Comparison of ENCODE assay signal across 8 mouse cellular contexts in the genomic region with DNA sequence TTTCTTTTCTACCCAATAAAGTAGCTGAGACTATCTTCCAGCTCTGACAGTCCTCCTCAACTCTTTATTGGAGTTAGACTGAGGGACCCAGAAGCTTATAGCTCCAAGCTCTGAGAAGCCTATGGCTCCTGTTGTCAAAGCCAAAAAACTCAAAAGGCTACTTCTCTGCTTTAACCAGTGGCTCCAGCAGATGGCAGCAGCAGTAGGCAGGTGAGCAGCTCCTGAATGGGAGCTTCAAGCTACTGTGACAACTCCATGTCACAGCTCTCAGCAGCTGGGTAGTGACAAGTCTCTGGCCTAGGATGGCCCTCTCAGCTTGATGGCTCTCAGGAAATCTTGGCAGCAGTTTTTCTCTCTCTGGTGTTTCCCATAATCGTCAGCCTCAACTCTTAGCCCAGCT. TPM values are rescaled to one million over a fixed set of nuclear protein-coding genes. Genes with fewer than 3 reads are reported as not detected.
DNase-seq lines count a peak whose midpoint lies in the region; ATAC-seq and TF ChIP-seq lines count a peak whose summit lies in the region.
"Had no signal": no experiment of that assay in that cellular context is flagged by ENCODE, and none has a peak within 500 bp of the region (broad histone marks: within the 10 kb centered on the region; RNA-seq: fewer than 3 reads in every experiment).

No protein-coding gene starts in this region.

- peaks cover 0 to 4% of the 10 kb centered on the region in 2 experiments; a peak in 2 of 4 replicates for H3K27me3 ChIP-seq in MEL (ENCODE audit: control insufficient read depth in 1 of 2, insufficient read depth in 2 of 2, low read length in 2 of 2)
- H3K27me3 ChIP-seq: limb, embryonic 15.5 days had no signal

- H3K9me3 ChIP-seq in MEL (replicated peaks; ENCODE audit: insufficient read depth, low read length) = no peaks in the 10 kb centered on the region
- H3K9me3 ChIP-seq: limb, embryonic 15.5 days had no signal

- TF ChIP-seq POLR2A in MEL (IDR thresholded peaks at IDR 0.05; ENCODE audit: control insufficient read depth in 1 of 2, insufficient read depth in 1 of 2, low read depth in 1 of 2, low read length in 2 of 2, poor library complexity in 1 of 2) = no peak
- TF ChIP-seq POLR2A in embryonic fibroblast, embryonic 13.5 days (IDR thresholded peaks at IDR 0.05; ENCODE audit: low read depth, low read length) = no peak

- TF ChIP-seq EP300 in MEL (IDR thresholded peaks at IDR 0.05; ENCODE audit: low read depth in 1 of 2, low read length in 2 of 2) = no peak

- TF ChIP-seq RAD21 in MEL (IDR thresholded peaks at IDR 0.05; ENCODE audit: low read depth, low read length) = peak; percentile 85

- peak; percentile 80 for DNase-seq in MEL (ENCODE audit: low read depth, low spot score)
- DNase-seq in adrenal gland, postnatal 36 days = peak; percentile 76 to 84
- DNase-seq in layer of hippocampus, adult 18-20 months (ENCODE audit: low spot score in 2 of 2) = peak; percentile 68 to 82
- peak; percentile 64 for DNase-seq in lung, postnatal 25 days (ENCODE audit: low spot score)
- DNase-seq in right cerebral cortex, postnatal 10 days (ENCODE audit: low spot score in 2 of 2) = peak; percentile 84 to 88

- H3K36me3 ChIP-seq in MEL (ENCODE audit: control insufficient read depth in 1 of 2, insufficient read depth in 2 of 2, low read length in 2 of 2) = no peaks in the 10 kb centered on the region
- H3K36me3 ChIP-seq: limb, embryonic 15.5 days had no signal

- H3K79me2 ChIP-seq in MEL (ENCODE audit: control insufficient read depth, insufficient read depth, low read length, poor library complexity) = no peaks in the 10 kb centered on the region

- peak; percentile 74 to 90 (median 85) for TF ChIP-seq CTCF in MEL (IDR thresholded peaks at IDR 0.05 in 2 of 3, conservative IDR thresholded peaks at IDR 0.05 in 1 of 3; ENCODE audit: control insufficient read depth in 1 of 3, insufficient read depth in 1 of 3, low read depth in 2 of 3, low read length in 3 of 3, poor library complexity in 1 of 3, severe bottlenecking in 1 of 3)
- peak; percentile 79 for TF ChIP-seq CTCF in embryonic fibroblast, embryonic 13.5 days (IDR thresholded peaks at IDR 0.05; ENCODE audit: borderline replicate concordance, insufficient read depth, low read length)

- H3K27ac ChIP-seq in MEL (ENCODE audit: control insufficient read depth, low read depth, low read length) = no peak overlapping the region
- no peak overlapping the region for H3K27ac ChIP-seq in embryonic fibroblast, embryonic 13.5 days (ENCODE audit: insufficient read depth, low read length)
- H3K27ac ChIP-seq: limb, embryonic 15.5 days had no signal

- no peak overlapping the region for H3K9ac ChIP-seq in MEL (ENCODE audit: control insufficient read depth, low read depth, low read length, poor library complexity, severe bottlenecking)
- H3K9ac ChIP-seq: limb, embryonic 15.5 days had no signal

- no peak overlapping the region for H3K4me3 ChIP-seq in MEL (ENCODE audit: control insufficient read depth in 1 of 2, insufficient read depth in 1 of 2, low read depth in 2 of 2, low read length in 2 of 2)
- H3K4me3 ChIP-seq in embryonic fibroblast, embryonic 13.5 days (ENCODE audit: insufficient read depth, low read length) = no peak overlapping the region
- H3K4me3 ChIP-seq: limb, embryonic 15.5 days had no signal

- ATAC-seq in hematopoietic stem cell, adult 5-6 weeks (replicated peaks in 1 of 2; ENCODE audit: insufficient read depth in 1 of 2, low FRiP score in 2 of 2, low TSS enrichment in 1 of 2, low read depth in 1 of 2, poor library complexity in 2 of 2, severe bottlenecking in 2 of 2) = peak; percentile 69 to 74

- H3K4me1 ChIP-seq in MEL (ENCODE audit: control insufficient read depth in 1 of 2, insufficient read depth in 2 of 2, low read length in 2 of 2) = no peaks in the 10 kb centered on the region
- no peaks in the 10 kb centered on the region for H3K4me1 ChIP-seq in embryonic fibroblast, embryonic 13.5 days (ENCODE audit: control insufficient read depth, insufficient read depth, low read length)
- H3K4me1 ChIP-seq: limb, embryonic 15.5 days had no signal

TF ChIP-seq in MEL, 35 proteins besides CTCF, POLR2A, EP300 and RAD21:
- TF ChIP-seq SMC3 (IDR thresholded peaks at IDR 0.05; ENCODE audit: low read depth, low read length) (peak; percentile 91), SIN3A (IDR thresholded peaks at IDR 0.05; ENCODE audit: low read length) (0 out of 2 replicates have a peak, but pooled peaks have one; percentile 18), USF1 (IDR thresholded peaks at IDR 0.05; ENCODE audit: low read depth, low read length) (no peak), ELF1 (IDR thresholded peaks at IDR 0.05; ENCODE audit: low read depth, low read length) (no peak), TBP (IDR thresholded peaks at IDR 0.05; ENCODE audit: low read depth, low read length) (0 out of 2 replicates have a peak, but pooled peaks have one; percentile 15), MAFK (IDR thresholded peaks at IDR 0.05; ENCODE audit: borderline replicate concordance, low read depth, low read length) (no peak), ZKSCAN1 (IDR thresholded peaks at IDR 0.05; ENCODE audit: low read depth, low read length) (no peak), ZC3H11A (IDR thresholded peaks at IDR 0.05; ENCODE audit: low read depth, low read length) (peak; percentile 61)

RNA-seq across cellular contexts. Expression of a gene that starts 27.1 kb away (rescaled TPM):
- total RNA-seq in MEL (2012; rRNA removed) = 0.92 and 1.1 TPM in 2 replicates
- 1 to 10 TPM in 1 of 2 experiments, not detected in 1; 1.6 TPM for polyA plus RNA-seq in MEL (2012; ENCODE audit: insufficient read depth in 1 of 2, insufficient read length in 2 of 2, low read depth in 1 of 2, low replicate concordance in 2 of 2, missing spikeins in 1 of 2)
- 1 to 10 TPM in 1 of 2 experiments, under 1 TPM in 1; 0.95 to 1.9 TPM for total RNA-seq in adrenal gland, postnatal 36 days (2021)
- 4.5 and 5.5 TPM in 2 replicates for polyA plus RNA-seq in embryonic fibroblast, embryonic 13.5 days (2011; ENCODE audit: insufficient read length, low read depth, missing spikeins)
- 0.20 and 0.25 TPM in 2 replicates for total RNA-seq in hematopoietic stem cell, adult 5-6 weeks (2017)
- total RNA-seq in layer of hippocampus, adult 18-20 months (2021) = 100 to 1,000 TPM; 123 to 130 TPM

RNA-seq across cellular contexts. Expression of a gene that starts 58.8 kb away (rescaled TPM):
- total RNA-seq in MEL (2012; rRNA removed) = not detected in 2 replicates
- under 1 TPM in 1 of 2 experiments, not detected in 1; 0.03 TPM for polyA plus RNA-seq in MEL (2012; ENCODE audit: insufficient read depth in 1 of 2, insufficient read length in 2 of 2, low read depth in 1 of 2, low replicate concordance in 2 of 2, missing spikeins in 1 of 2)
- total RNA-seq in adrenal gland, postnatal 36 days (2021) = 1 to 10 TPM; 2.3 to 3.3 TPM
- 3.9 and 5.3 TPM in 2 replicates for polyA plus RNA-seq in embryonic fibroblast, embryonic 13.5 days (2011; ENCODE audit: insufficient read length, low read depth, missing spikeins)
- 3.5 and 5.3 TPM in 2 replicates for total RNA-seq in hematopoietic stem cell, adult 5-6 weeks (2017)
- 1 to 10 TPM; 6.7 to 7.3 TPM for total RNA-seq in layer of hippocampus, adult 18-20 months (2021)

Comparison
In these comparisons a context has a peak if more than half of its experiments do, and no peak if none do; other contexts are left out.
1. RNA of a gene that starts 27.1 kb away (total RNA-seq): 123 to 130 TPM in layer of hippocampus, adult 18-20 months; 0.95 to 1.9 TPM in adrenal gland, postnatal 36 days, 0.92 to 1.1 TPM in MEL and 0.20 to 0.25 TPM in hematopoietic stem cell, adult 5-6 weeks; every median in the first group is over 10 times any median in the second.
2. Peak in every context shown above with its lines, with median percentiles within 50 percentile points of each other: DNase-seq.